Mouse (Mus musculus): ENCODE data around the gene Efnb1. TPM values are rescaled to one million over a fixed set of nuclear protein-coding genes. Genes with fewer than 3 reads are reported as not detected.

The Efnb1 gene
- polyA plus RNA-seq, 1 experiment from 2014 or later: 50.1 TPM

- WGBS: 10% methylated on average over 3 of the region's 3 CpGs
- no peak overlapping the region for H3K4me2 ChIP-seq (ENCODE audit: low read length)
- no peaks in the 10 kb centered on the region for H3K27me3 ChIP-seq (replicated peaks; ENCODE audit: control insufficient read depth, insufficient read depth, low read length)
- 0 out of 2 replicates have a peak overlapping the region, but pooled peaks have one; percentile 36 for H3K27ac ChIP-seq (ENCODE audit: low read length)
- no peak overlapping the region for H3K9ac ChIP-seq (replicated peaks; ENCODE audit: low read depth, low read length)
- H3K9me3 ChIP-seq (ENCODE audit: control insufficient read depth, low read length): no peaks in the 10 kb centered on the region
- no peaks in the 10 kb centered on the region; the same call in 1 of the 2 replicates for H3K36me3 ChIP-seq (ENCODE audit: control insufficient read depth, insufficient read depth)
- no peak for ATAC-seq
- H3K4me1 ChIP-seq (replicated peaks; ENCODE audit: control insufficient read depth, insufficient read depth, low read length): peaks cover 48% of the 10 kb centered on the region
- no peak overlapping the region for H3K4me3 ChIP-seq (replicated peaks; ENCODE audit: low read length)
Measured at GRCm38 (mm10) chrX:99152141-99152540, 16.2 kb downstream of the Efnb1 start.

DNA sequence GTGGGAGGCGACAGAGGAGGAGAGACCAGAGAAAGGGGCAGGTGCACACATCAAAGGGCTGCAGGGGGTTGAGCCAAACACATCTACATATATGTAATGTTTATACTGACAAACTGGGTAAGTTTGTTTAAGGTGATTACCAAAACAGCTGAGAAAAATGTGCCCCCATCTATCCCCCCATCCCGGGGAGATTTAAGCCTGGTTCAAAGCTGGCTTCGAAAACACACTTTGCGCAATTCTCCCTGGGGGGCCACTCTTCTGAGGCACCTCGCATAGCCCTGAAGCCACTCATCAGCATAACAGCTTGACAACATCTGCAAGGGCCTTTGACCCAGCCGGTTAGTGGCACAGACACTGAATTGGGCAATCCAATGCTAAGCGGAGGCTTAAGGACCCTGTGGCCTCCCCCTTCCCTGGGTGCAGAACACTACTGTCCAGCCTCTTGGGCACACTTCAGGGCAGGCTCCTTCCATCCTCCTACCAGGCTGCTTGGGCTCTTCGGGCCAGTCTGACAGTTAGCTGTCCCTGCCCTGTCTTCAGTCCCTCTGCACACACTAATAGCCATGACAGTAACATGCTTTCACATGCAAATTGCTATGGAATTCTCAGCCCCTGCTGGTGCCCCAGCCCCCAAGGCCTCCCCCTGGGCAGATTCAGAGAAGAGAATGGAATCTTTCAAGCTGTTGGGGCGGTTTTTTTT lies 16.8 kb downstream of the Efnb1 start:
- Histone ChIP-seq H3K36me3 (ENCODE audit: control insufficient read depth, insufficient read depth) (no peaks in the 10 kb centered on the region; the same call in 1 of the 2 replicates), H3K27me3 (replicated peaks; ENCODE audit: control insufficient read depth, insufficient read depth, low read length) (no peaks in the 10 kb centered on the region), H3K9me3 (ENCODE audit: control insufficient read depth, low read length) (no peaks in the 10 kb centered on the region), H3K27ac (ENCODE audit: low read length) (peak overlapping the region; percentile 36), H3K4me2 (ENCODE audit: low read length) (no peak overlapping the region), H3K9ac (replicated peaks; ENCODE audit: low read depth, low read length) (no peak overlapping the region), H3K4me3 (replicated peaks; ENCODE audit: low read length) (no peak overlapping the region), H3K4me1 (replicated peaks; ENCODE audit: control insufficient read depth, insufficient read depth, low read length) (peaks cover 43% of the 10 kb centered on the region)
- peak; percentile 21; the same call in 1 of the 2 replicates for ATAC-seq
- 10% methylated on average over 9 of the region's 9 CpGs for WGBS

- no peaks in the 10 kb centered on the region for H3K9me3 ChIP-seq (ENCODE audit: control insufficient read depth, low read length)
- peaks cover 39% of the 10 kb centered on the region for H3K4me1 ChIP-seq (replicated peaks; ENCODE audit: control insufficient read depth, insufficient read depth, low read length)
- no peak overlapping the region for H3K4me3 ChIP-seq (replicated peaks; ENCODE audit: low read length)
- no peak overlapping the region for H3K9ac ChIP-seq (replicated peaks; ENCODE audit: low read depth, low read length)
- no peak overlapping the region for H3K4me2 ChIP-seq (ENCODE audit: low read length)
- H3K27me3 ChIP-seq (replicated peaks; ENCODE audit: control insufficient read depth, insufficient read depth, low read length): no peaks in the 10 kb centered on the region
- ATAC-seq: no peak
- WGBS: 9% methylated on average over 3 of the region's 3 CpGs
- no peaks in the 10 kb centered on the region; the same call in 1 of the 2 replicates for H3K36me3 ChIP-seq (ENCODE audit: control insufficient read depth, insufficient read depth)
- H3K27ac ChIP-seq (ENCODE audit: low read length): no peak overlapping the region
Measured at GRCm38 (mm10) chrX:99153266-99153646, 17.3 kb downstream of the Efnb1 start.

- no peak overlapping the region for H3K9ac ChIP-seq (replicated peaks; ENCODE audit: low read depth, low read length)
- no peak overlapping the region for H3K27ac ChIP-seq (ENCODE audit: low read length)
- no peak for ATAC-seq
- peaks cover 30% of the 10 kb centered on the region for H3K4me1 ChIP-seq (replicated peaks; ENCODE audit: control insufficient read depth, insufficient read depth, low read length)
- WGBS: 80% methylated on average over 5 of the region's 5 CpGs
- no peaks in the 10 kb centered on the region for H3K9me3 ChIP-seq (ENCODE audit: control insufficient read depth, low read length)
- H3K27me3 ChIP-seq (replicated peaks; ENCODE audit: control insufficient read depth, insufficient read depth, low read length): no peaks in the 10 kb centered on the region
- no peak overlapping the region for H3K4me3 ChIP-seq (replicated peaks; ENCODE audit: low read length)
- no peaks in the 10 kb centered on the region; the same call in 1 of the 2 replicates for H3K36me3 ChIP-seq (ENCODE audit: control insufficient read depth, insufficient read depth)
- H3K4me2 ChIP-seq (ENCODE audit: low read length): no peak overlapping the region
Measured at GRCm38 (mm10) chrX:99154358-99154757, 18.4 kb downstream of the Efnb1 start.

DNA sequence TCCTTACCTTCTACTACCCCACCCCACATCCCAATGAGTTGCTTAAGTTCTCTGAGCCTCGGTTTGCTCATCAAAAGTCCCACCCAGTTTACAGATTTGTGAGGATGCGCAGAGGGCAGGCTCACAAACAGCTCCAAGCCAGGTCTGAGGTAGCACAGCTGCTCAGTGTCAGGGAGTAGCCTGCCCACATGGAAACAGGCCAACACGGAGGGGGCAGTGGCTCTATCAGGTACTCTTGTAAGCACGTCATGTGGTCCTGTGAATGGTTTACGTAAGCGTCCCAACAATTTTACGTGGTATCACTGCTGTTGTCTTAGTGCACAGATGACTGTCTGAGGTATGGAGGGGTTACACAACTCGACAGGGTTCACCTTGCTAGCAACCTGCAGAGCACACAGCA lies 23.1 kb downstream of the Efnb1 start:
- H3K4me3 ChIP-seq (replicated peaks; ENCODE audit: low read length): no peak overlapping the region
- H3K4me1 ChIP-seq (replicated peaks; ENCODE audit: control insufficient read depth, insufficient read depth, low read length): no peaks in the 10 kb centered on the region
- no peak overlapping the region for H3K4me2 ChIP-seq (ENCODE audit: low read length)
- no peak overlapping the region for H3K27ac ChIP-seq (ENCODE audit: low read length)
- no peaks in the 10 kb centered on the region for H3K36me3 ChIP-seq (ENCODE audit: control insufficient read depth, insufficient read depth)
- WGBS: 85% methylated on average over 8 of the region's 8 CpGs
- H3K9me3 ChIP-seq (ENCODE audit: control insufficient read depth, low read length): no peaks in the 10 kb centered on the region
- H3K9ac ChIP-seq (replicated peaks; ENCODE audit: low read depth, low read length): no peak overlapping the region
- 0 out of 2 replicates have a peak, but pooled peaks cover 2% of the 10 kb centered on the region for H3K27me3 ChIP-seq (replicated peaks; ENCODE audit: control insufficient read depth, insufficient read depth, low read length)
- ATAC-seq: no peak

- Histone ChIP-seq H3K4me3 (replicated peaks; ENCODE audit: low read length) (no peak overlapping the region), H3K36me3 (ENCODE audit: control insufficient read depth, insufficient read depth) (no peaks in the 10 kb centered on the region), H3K4me1 (replicated peaks; ENCODE audit: control insufficient read depth, insufficient read depth, low read length) (peaks cover 12% of the 10 kb centered on the region), H3K27ac (ENCODE audit: low read length) (no peak overlapping the region), H3K27me3 (replicated peaks; ENCODE audit: control insufficient read depth, insufficient read depth, low read length) (0 out of 2 replicates have a peak, but pooled peaks cover 2% of the 10 kb centered on the region), H3K9ac (replicated peaks; ENCODE audit: low read depth, low read length) (no peak overlapping the region), H3K4me2 (ENCODE audit: low read length) (no peak overlapping the region), H3K9me3 (ENCODE audit: control insufficient read depth, low read length) (no peaks in the 10 kb centered on the region)
- ATAC-seq: no peak
- WGBS: 91% methylated on average over 2 of the region's 2 CpGs
Measured at GRCm38 (mm10) chrX:99164111-99164510, 28.2 kb downstream of the Efnb1 start.

DNA sequence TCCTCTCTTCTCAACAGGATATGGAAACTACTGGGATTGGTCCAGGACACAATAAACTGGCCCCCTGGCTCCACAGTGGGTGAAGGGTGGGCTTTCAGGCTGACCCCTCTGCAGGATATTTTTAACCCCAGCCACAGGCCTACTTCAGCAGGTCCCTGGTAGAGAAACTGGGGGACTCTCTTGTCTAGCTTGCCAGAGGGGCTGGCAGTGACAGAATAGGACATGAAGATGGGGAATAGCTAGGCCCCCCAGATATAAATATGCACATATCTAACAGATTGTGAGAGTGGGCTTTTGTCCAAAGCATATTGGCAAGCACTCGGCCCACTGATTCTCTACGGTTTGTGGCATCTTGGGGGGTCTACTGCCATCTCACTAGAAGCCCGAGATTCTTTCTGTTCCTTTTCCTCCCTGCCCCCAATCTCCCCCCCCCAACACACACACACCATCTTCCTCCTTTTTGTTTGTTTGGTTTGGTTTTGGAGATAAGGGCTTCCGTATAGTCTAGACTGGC lies 29.0 kb downstream of the Efnb1 start:
- Histone ChIP-seq H3K4me2 (ENCODE audit: low read length) (no peak overlapping the region), H3K36me3 (ENCODE audit: control insufficient read depth, insufficient read depth) (no peaks in the 10 kb centered on the region), H3K4me3 (replicated peaks; ENCODE audit: low read length) (no peak overlapping the region), H3K9me3 (ENCODE audit: control insufficient read depth, low read length) (no peaks in the 10 kb centered on the region), H3K4me1 (replicated peaks; ENCODE audit: control insufficient read depth, insufficient read depth, low read length) (peaks cover 12% of the 10 kb centered on the region), H3K27me3 (replicated peaks; ENCODE audit: control insufficient read depth, insufficient read depth, low read length) (0 out of 2 replicates have a peak, but pooled peaks cover 2% of the 10 kb centered on the region), H3K9ac (replicated peaks; ENCODE audit: low read depth, low read length) (no peak overlapping the region), H3K27ac (ENCODE audit: low read length) (no peak overlapping the region)
- peak; percentile 74 for ATAC-seq
- 26% methylated on average over 4 of the region's 4 CpGs for WGBS

DNA sequence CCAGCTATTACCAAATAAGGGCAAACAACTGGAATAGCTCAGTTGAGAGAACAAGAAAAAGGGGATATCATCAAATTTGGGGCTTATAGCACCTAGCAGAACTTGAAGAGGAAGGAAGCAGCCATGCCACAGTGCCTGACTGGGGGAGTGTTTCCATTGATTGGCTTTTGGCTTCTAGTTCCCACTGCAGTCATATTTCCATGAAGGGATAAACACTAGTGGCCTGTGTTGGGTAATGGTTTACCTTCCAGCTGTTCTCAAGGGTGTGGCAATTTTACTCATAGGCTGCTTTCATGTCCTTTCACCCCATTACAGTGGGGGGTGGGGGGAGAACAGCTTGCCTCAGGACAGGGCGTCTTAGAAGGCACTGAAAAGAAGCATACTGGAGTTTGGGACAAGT lies 31.1 kb downstream of the Efnb1 start:
- ATAC-seq: no peak
- 82% methylated on average over 1 of the region's 1 CpGs for WGBS

GRCm38 (mm10) chrX:99167550-99167949 lies 31.6 kb downstream of the Efnb1 start:
- Histone ChIP-seq H3K27ac (ENCODE audit: low read length) (no peak overlapping the region), H3K9me3 (ENCODE audit: control insufficient read depth, low read length) (no peaks in the 10 kb centered on the region), H3K27me3 (replicated peaks; ENCODE audit: control insufficient read depth, insufficient read depth, low read length) (no peaks in the 10 kb centered on the region; the same call in 1 of the 2 replicates), H3K9ac (replicated peaks; ENCODE audit: low read depth, low read length) (no peak overlapping the region), H3K4me3 (replicated peaks; ENCODE audit: low read length) (no peak overlapping the region), H3K4me1 (replicated peaks; ENCODE audit: control insufficient read depth, insufficient read depth, low read length) (peaks cover 12% of the 10 kb centered on the region), H3K4me2 (ENCODE audit: low read length) (no peak overlapping the region), H3K36me3 (ENCODE audit: control insufficient read depth, insufficient read depth) (no peaks in the 10 kb centered on the region)
- WGBS: 57% methylated on average over 7 of the region's 7 CpGs
- ATAC-seq: no peak

More for the DNA sequence above, 31.1 kb downstream of the Efnb1 start:
- Histone ChIP-seq H3K4me2 (ENCODE audit: low read length) (no peak overlapping the region), H3K27me3 (replicated peaks; ENCODE audit: control insufficient read depth, insufficient read depth, low read length) (no peaks in the 10 kb centered on the region; the same call in 1 of the 2 replicates), H3K4me1 (replicated peaks; ENCODE audit: control insufficient read depth, insufficient read depth, low read length) (peaks cover 12% of the 10 kb centered on the region), H3K9ac (replicated peaks; ENCODE audit: low read depth, low read length) (no peak overlapping the region), H3K36me3 (ENCODE audit: control insufficient read depth, insufficient read depth) (no peaks in the 10 kb centered on the region), H3K9me3 (ENCODE audit: control insufficient read depth, low read length) (no peaks in the 10 kb centered on the region), H3K27ac (ENCODE audit: low read length) (no peak overlapping the region), H3K4me3 (replicated peaks; ENCODE audit: low read length) (no peak overlapping the region)
